Mouse (Mus musculus) G1E (cell line): ENCODE measurements around the gene Sephs2.

Experiments
- CTCF ChIP-seq: IDR thresholded peaks from 2 replicates; pipeline ENCODE4 v1.5.1; 2012; ENCODE audit warnings: low read depth, low read length, inconsistent platforms, mixed read lengths
- GATA1 ChIP-seq: IDR thresholded peaks from 2 replicates; pipeline ENCODE4 v1.6.1; 2012; ENCODE audit warnings: borderline replicate concordance, low read length, inconsistent platforms, mixed read lengths

DNA sequence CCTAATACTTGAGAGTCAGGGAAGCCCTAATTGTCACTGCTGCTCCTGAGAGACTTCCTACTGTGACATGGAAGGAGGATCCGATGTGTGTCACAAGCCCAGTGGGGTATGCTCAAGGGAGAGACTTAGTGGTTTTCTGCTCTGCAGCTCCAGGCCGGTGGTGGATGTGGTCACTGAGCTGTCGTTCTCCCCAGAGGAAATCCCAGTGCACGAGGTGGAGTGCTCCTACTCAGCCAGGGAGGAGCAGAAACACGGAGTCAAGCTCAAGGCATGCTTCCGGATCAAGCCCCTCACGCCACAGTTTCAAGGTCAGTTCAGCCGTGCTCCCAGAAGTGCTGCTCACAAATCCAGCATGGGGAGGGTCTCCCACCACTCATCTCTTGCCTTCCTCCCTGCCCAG, 40.1 kb upstream of the Sephs2 start:
- TF ChIP-seq GATA1 (no peak), CTCF (no peak)
